Mouse (Mus musculus): ENCODE results near the gene Rhou.

The Rhou gene

DNA sequence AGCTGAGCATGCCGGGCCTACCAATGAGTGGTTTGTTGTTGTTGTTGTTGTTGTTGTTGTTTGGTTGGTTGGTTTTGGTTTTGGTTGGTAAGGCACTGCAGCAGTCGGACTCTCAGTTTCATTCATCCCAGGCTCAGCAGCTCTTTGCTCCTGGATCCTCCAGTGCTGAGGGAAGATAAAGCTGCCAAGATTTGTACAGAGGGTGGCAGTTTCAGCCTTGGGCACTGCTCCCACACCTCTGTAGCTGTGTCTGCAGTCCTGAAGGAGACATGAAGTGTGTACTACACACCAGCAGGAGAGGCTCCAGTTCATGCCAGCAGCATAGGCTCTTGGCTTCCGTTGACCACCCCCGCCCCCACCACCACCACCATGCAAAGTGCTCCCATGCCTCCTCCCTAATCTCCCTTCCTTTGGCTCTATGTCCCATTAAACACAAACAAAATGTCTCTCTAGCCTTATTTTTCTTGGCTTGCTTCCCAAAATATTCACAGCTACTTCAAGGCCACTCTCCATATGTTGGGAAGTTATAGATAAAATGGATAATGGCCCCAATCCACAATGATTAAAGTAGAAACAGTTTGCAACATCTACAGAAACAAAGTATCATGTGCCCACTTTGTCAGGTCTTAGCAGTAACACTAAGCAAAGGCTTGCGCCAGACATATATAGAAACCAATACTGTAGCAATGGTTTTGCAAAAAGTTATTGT is 2.2 kb upstream of the Rhou start:
- peak; percentile 24 for DNase-seq (ENCODE audit: low spot score)

- DNase-seq (ENCODE audit: low spot score): peak; percentile 61
Measured at GRCm38 (mm10) chr8:123652641-123653040, 1.1 kb upstream of the Rhou start.

GRCm38 (mm10) chr8:123653994-123654569 is 353 bp downstream of the Rhou start:
- peak; percentile 83 for DNase-seq (ENCODE audit: low spot score)

DNA sequence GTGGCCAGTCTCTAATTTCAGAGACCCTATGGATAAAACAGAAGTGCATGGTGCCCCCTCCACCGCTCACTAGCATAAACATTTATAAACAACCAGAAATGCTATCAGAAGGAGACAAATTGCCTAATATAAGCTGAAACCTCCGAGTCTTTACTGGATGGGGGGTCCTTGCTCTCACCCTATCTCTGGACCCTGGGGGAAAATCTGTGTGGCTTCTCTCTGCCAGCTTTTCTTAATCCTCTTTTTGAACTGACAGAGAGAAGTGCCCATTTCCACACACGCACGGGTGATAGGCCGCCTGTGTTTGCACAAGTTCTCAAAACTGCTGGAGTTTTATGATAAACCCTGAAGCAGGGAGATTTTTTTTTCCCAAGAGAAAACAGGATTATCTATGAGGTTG is 1.0 kb downstream of the Rhou start:
- no peak for DNase-seq (ENCODE audit: low spot score)

GRCm38 (mm10) chr8:123655351-123655779 is 1.6 kb downstream of the Rhou start:
- peak; percentile 73 for DNase-seq (ENCODE audit: low spot score)

DNA sequence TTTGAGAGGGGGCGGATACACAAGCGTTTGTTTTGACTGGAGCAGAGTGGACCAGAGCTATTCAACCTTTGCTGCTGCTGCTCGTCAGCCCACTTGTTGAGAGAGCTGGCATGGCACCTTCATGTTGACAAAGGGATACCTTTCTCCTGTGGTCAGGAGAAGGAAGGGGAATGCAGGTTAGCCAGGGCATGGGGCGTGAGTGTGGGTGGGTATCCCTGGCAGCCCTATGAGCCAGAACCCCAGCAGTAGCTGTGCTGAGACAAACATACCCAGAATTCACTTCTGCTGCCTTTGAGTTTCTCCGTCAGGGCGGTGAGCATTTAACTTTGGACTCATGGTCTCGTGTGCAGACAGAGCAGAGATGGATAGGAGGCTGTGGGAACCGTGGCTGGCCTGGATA is 4.1 kb downstream of the Rhou start:
- no peak for DNase-seq (ENCODE audit: low spot score)

- no peak for DNase-seq (ENCODE audit: low spot score)
Measured at GRCm38 (mm10) chr8:123659469-123660057, 5.8 kb downstream of the Rhou start.

- no peak for DNase-seq (ENCODE audit: low spot score)
Measured at GRCm38 (mm10) chr8:123661515-123661914, 7.8 kb downstream of the Rhou start.

GRCm38 (mm10) chr8:123665580-123665979 is 11.9 kb downstream of the Rhou start:
- DNase-seq (ENCODE audit: low spot score): no peak

GRCm38 (mm10) chr8:123666832-123667231 is 13.1 kb downstream of the Rhou start:
- DNase-seq (ENCODE audit: low spot score): no peak

DNA sequence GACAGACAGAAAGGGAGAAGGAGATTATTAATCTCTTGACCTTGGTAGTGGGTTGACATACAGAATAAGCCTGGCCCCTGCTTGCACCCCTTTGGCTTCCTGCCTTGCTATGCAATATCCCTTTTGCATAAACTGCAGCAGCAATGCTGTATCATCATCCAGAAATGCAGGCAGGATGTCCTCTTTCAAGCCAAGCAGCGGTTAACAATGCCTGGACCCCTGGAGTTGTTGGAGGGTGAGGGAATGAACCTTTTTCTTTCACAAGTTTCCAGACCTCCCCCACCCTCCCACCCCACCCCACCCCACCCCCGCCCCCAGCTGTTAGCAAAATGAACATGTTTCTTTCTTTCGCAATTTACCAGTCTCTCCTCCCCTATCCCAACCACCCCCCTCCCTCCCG is 15.0 kb downstream of the Rhou start:
- no peak for DNase-seq (ENCODE audit: low spot score)

GRCm38 (mm10) chr8:123670766-123671165 is 17.0 kb downstream of the Rhou start:
- DNase-seq (ENCODE audit: low spot score): peak; percentile 84

- DNase-seq (ENCODE audit: low spot score): no peak
Measured at GRCm38 (mm10) chr8:123671454-123671853, 17.7 kb downstream of the Rhou start.

DNA sequence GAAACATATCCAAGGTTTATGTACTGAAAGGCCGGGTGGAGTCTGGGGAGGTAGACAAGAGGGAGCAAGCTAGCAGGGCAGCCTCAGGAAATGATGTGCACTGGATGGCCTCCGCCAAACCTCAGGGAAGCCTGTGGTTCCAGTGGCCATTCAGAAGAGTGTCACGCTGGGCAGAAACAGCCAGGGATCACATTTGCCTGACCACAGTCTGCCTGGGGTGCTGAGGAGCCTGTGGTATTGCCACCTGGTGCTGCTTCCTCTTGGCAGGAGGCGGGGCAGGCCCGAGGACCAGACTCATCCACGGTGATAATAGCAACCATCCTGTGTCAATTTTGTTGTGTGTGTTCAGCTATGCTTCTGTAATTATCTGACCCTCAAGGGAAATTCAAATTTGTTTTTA is 18.9 kb downstream of the Rhou start:
- no peak for DNase-seq (ENCODE audit: low spot score)

DNA sequence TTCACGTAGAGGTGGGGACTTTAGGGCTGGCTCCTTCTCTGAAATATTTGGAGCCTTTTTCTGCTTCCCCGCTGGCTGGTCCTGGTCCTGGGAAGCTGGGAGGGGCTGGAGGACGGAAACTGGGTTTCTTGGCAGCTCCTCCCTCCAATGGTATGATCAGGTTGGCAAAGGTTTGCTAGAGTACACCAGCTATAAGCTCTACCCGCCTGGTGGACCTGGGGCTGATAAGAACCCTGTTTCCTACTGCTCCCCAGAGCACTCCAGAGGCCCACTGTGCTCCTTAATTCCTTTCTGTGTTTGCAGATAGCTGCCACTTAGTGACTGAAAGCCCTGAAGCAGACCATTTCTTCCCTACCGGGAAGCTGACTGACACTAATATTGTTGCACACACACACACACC is 21.9 kb downstream of the Rhou start:
- no peak for DNase-seq (ENCODE audit: low spot score)

GRCm38 (mm10) chr8:123678390-123678789 is 24.7 kb downstream of the Rhou start:
- DNase-seq (ENCODE audit: low spot score): peak; percentile 51

DNA sequence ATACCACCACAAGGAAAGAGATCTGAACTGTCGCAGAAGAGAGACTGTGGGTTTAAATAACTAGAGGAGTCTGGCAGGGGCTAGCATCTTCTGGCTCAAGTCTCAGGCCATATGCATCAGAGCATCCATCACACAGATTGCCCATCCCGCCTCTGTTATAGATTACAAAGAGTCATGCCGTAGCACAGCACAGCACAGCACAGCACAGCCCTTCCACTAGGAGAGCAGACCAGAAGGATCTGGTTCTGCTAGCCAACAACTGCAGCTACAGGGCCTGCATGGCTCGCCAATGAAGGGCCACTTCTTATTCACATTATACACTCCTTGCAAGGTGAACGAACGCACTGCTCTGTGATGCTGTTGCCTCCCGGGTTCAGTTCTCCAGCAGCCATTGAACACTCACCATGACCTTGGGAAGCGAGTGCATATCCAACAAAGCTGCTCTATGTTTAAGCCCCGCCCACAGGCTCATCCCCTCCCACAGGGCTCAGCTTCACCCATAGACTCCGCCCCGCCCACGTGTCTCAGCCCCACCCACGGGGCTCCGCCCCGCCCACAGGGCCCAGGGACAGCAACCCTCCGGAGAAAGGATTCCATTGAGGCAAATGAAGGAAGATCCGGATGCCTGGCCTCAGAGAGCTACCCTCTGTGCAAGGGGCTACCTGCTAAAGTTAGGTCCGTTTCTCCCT is 28.5 kb downstream of the Rhou start:
- DNase-seq (ENCODE audit: low spot score): no peak

DNA sequence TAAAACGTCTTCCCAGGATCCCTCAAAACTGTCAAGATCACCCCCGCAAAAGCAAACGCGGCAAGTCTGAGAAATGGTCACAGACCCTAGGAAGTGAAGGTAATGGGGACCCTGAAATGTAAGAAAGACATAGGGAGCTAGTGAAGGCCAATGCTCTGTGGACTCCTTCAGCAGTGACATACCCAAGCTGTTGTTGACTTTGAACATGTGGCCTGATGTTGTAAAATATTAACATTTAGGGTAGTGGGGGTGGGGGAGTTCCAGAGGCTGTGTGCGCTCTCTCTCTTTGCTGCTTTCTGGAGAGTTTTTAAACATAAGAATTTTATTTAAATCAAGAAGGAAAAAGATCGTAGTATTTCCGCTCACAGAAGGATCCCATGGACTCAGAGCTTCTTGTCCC is 29.6 kb downstream of the Rhou start:
- no peak for DNase-seq (ENCODE audit: low spot score)

GRCm38 (mm10) chr8:123684806-123685205 is 31.1 kb downstream of the Rhou start:
- DNase-seq (ENCODE audit: low spot score): peak; percentile 26

DNA sequence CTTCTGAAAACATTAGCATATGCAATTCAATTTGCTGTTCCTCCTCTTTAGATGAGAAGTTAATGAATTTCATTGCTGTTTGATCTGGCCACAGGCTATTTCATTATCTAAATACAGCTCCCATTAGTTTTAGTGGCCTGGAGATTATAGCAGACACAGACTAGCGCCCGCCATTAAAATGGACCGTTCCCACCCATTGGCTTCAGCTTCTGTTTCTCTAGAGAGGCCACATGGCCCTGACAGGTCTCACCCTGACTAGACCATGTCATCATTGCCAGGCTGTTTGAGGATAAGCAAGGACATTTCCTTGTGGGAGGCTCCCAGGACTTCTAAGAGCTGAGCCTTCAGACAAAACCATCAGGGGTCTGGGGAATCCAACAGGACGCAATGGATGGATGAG is 31.7 kb downstream of the Rhou start:
- DNase-seq (ENCODE audit: low spot score): peak; percentile 79

- DNase-seq (ENCODE audit: low spot score): no peak
Measured at GRCm38 (mm10) chr8:123687826-123688225, 34.1 kb downstream of the Rhou start.

DNA sequence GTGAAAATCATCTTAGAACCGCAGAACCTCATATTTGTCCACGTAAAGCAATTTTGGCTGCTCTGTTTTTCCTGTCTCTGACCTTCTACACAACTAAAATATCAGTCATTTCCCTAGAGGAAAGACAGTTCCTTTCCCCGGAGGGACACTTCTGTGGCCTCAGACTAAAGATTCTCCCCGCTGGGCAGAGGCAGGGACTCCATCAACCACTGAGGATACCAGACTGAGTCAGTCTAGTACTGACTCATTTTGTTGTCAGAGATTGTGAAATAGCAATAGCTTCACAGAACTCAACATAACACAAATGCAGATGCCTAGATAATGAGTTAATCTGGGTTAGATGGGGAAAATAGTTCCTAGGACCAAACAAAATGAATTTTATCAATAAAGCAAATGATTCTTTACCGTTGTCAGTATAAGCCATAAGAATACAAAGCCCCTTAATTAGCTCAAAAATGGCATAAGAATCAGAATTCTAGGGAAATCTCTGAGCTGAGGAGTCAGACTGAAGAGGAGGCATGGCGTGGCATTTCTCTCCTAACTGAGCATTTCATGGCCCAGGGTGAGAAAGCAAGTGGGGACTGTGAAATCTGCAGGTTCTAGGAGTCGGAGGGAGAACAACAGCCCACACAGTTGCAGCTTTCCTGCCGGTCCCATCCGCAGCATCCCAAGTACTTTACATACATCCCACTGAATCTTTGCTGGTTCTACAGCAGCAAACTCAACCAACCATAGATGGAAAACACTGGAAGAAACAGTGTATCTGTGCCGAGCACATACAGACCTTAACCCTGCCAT is 38.6 kb downstream of the Rhou start:
- no peak for DNase-seq (ENCODE audit: low spot score)

Data from MN1 (cell line).